Mouse (Mus musculus): Measurements from ENCODE around the gene Gm44965.
"Not testable (repeated sequence)": the region's sequence is repeated elsewhere in the genome, so short reads cannot be mapped to it uniquely, and the experiment has no call there.

The Gm44965 gene

GRCm38 (mm10) chr6:48581257-48581656 lies 12.5 kb upstream of the Gm44965 start:
- no peak for DNase-seq (ENCODE audit: low read depth)

GRCm38 (mm10) chr6:48582037-48582436 lies 11.7 kb upstream of the Gm44965 start:
- DNase-seq (ENCODE audit: low read depth), result no peak

GRCm38 (mm10) chr6:48589194-48589750 lies 4.5 kb upstream of the Gm44965 start, which contains the start of gene Gm45021:
Gene Gm45021 (plus strand): TSS chr6:48589610.
- DNase-seq (ENCODE audit: low read depth), result no peak

- DNase-seq (ENCODE audit: low read depth), result no peak
Observed at GRCm38 (mm10) chr6:48591221-48591845, 2.4 kb upstream of the Gm44965 start.

- DNase-seq (ENCODE audit: low read depth), result no peak
Observed at GRCm38 (mm10) chr6:48591871-48592270, 1.9 kb upstream of the Gm44965 start.

- no peak for DNase-seq (ENCODE audit: low read depth)
Observed at GRCm38 (mm10) chr6:48594043-48594738, 450 bp downstream of the Gm44965 start.

- no peak for DNase-seq (ENCODE audit: low read depth)
Observed at GRCm38 (mm10) chr6:48595278-48595677, 1.5 kb downstream of the Gm44965 start.

GRCm38 (mm10) chr6:48596545-48597232 lies 2.9 kb downstream of the Gm44965 start:
- no peak for DNase-seq (ENCODE audit: low read depth)

GRCm38 (mm10) chr6:48597233-48597625 lies 3.5 kb downstream of the Gm44965 start:
- DNase-seq (ENCODE audit: low read depth), result no peak

- no peak for DNase-seq (ENCODE audit: low read depth)
Observed at GRCm38 (mm10) chr6:48600594-48600993, 6.9 kb downstream of the Gm44965 start.

- peak; percentile 83 for DNase-seq (ENCODE audit: low read depth)
Observed at GRCm38 (mm10) chr6:48601271-48602079, 7.7 kb downstream of the Gm44965 start, which contains the start of gene Zfp775. Gene Zfp775 (plus strand): TSS chr6:48602063.

- no peak for DNase-seq (ENCODE audit: low read depth)
Observed at GRCm38 (mm10) chr6:48602080-48602741, 8.5 kb downstream of the Gm44965 start.

GRCm38 (mm10) chr6:48608124-48608523 lies 14.4 kb downstream of the Gm44965 start:
- no peak for DNase-seq (ENCODE audit: low read depth)

GRCm38 (mm10) chr6:48609512-48609911 lies 15.8 kb downstream of the Gm44965 start:
- no peak for DNase-seq (ENCODE audit: low read depth)

GRCm38 (mm10) chr6:48610657-48611056 lies 16.9 kb downstream of the Gm44965 start:
- DNase-seq (ENCODE audit: low read depth), result no peak

- no peak for DNase-seq (ENCODE audit: low read depth)
Observed at GRCm38 (mm10) chr6:48613464-48613863, 19.7 kb downstream of the Gm44965 start.

- no peak for DNase-seq (ENCODE audit: low read depth)
Observed at GRCm38 (mm10) chr6:48614756-48615155, 21.0 kb downstream of the Gm44965 start.

GRCm38 (mm10) chr6:48620031-48620430 lies 26.3 kb downstream of the Gm44965 start:
- no peak for DNase-seq (ENCODE audit: low read depth)

- not testable (repeated sequence) for DNase-seq (ENCODE audit: low read depth)
Observed at GRCm38 (mm10) chr6:48622186-48622843, 28.6 kb downstream of the Gm44965 start.

GRCm38 (mm10) chr6:48623460-48623859 lies 29.7 kb downstream of the Gm44965 start:
- no peak for DNase-seq (ENCODE audit: low read depth)

GRCm38 (mm10) chr6:48626464-48626863 lies 32.7 kb downstream of the Gm44965 start, which contains the start of gene AI854703:
Gene AI854703 (plus strand): TSS chr6:48626764.
- no peak for DNase-seq (ENCODE audit: low read depth)

Data from fibroblast of lung, adult 2 months (primary cell).